Mouse (Mus musculus) adrenal gland, adult 2 months (tissue): ENCODE results near the gene Gm28041. TPM values are rescaled to one million over a fixed set of nuclear protein-coding genes. Genes with fewer than 3 reads are reported as not detected.
"Not testable (repeated sequence)": the region's sequence is repeated elsewhere in the genome, so short reads cannot be mapped to it uniquely, and the experiment has no call there.

Experiments
- DNase-seq: peaks from one replicate; pipeline ENCODE4 v3.0.0; 2021
- long read RNA-seq: library from polyadenylated mRNA; stranded (forward); transcript quantifications from one replicate; pipeline ENCODE4 v2.0.0, GENCODE M21; 2021
- polyA plus RNA-seq: library from polyadenylated mRNA; depleted of rRNA; stranded (reverse); fragments of >200 nt; gene quantifications from 2 replicates; pipeline ENCODE4 v1.2.3, GENCODE M21; 2012; rRNA removed
- total RNA-seq, 2 experiments: library from RNA; stranded (reverse); gene quantifications; 2 replicates each; pipeline ENCODE4 v1.2.3; 2021

Gene Gm28041
- total RNA-seq (1 to 10 TPM; 1.1 TPM), polyA plus RNA-seq (not detected in 2 replicates)
- long read RNA-seq, result 0 reads

DNA sequence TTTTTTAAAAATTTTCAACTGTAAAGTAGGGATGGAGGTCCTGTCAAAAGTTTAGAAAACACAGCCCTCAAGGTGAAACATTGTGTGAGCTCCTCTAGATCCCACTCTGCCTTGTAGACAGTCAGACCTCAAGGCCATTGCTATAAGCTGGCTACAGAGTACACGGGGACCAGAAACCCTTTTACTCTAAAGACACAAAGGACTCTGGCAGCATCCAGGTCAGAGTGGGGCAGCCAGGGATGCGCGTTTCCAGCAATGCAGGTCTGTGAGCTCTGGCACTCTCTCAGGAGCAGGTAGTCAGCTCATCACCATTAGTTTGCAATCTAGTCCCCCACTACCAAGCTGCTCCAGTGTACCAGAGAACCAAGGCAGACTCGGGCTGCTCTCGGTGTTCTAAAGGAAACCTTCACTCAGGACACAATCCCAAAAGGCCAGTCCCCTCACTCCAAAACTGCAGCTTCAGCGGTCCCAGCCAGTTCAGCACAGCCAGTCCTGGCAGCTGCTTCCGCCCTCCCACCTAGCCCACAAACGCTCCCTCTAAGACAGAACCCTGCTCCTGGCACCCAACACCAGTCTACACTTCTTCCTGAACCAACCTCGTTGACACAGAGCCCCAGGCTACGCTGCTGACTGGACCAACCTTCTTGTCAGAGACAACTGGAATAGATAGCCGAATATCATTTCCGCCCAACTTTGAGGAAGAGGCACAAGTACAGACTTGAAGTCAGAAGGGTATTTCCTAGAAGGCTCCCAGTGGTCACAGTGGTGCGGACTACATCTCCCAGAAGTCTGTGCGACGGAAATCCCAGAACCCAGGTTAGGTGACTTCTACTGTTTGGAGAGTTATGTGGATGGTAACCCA, at the start of gene Gm28041, which contains the start of gene Zfp456:
Gene Gm28041, minus strand, starts transcription at position 684 of the 862 bp plus-strand sequence.
Gene Zfp456, minus strand, starts transcription at position 761 of the 862 bp plus-strand sequence.
- peak; percentile 84 for DNase-seq

- DNase-seq, result not testable (repeated sequence)
Measured at GRCm38 (mm10) chr13:67422532-67422931, 47.0 kb upstream of the Gm28041 start.

GRCm38 (mm10) chr13:67421207-67421857, 45.8 kb upstream of the Gm28041 start, which contains the start of gene Zfp459:
Zfp459 (minus strand) TSS chr13:67421418.
- DNase-seq, result peak; percentile 55

DNA sequence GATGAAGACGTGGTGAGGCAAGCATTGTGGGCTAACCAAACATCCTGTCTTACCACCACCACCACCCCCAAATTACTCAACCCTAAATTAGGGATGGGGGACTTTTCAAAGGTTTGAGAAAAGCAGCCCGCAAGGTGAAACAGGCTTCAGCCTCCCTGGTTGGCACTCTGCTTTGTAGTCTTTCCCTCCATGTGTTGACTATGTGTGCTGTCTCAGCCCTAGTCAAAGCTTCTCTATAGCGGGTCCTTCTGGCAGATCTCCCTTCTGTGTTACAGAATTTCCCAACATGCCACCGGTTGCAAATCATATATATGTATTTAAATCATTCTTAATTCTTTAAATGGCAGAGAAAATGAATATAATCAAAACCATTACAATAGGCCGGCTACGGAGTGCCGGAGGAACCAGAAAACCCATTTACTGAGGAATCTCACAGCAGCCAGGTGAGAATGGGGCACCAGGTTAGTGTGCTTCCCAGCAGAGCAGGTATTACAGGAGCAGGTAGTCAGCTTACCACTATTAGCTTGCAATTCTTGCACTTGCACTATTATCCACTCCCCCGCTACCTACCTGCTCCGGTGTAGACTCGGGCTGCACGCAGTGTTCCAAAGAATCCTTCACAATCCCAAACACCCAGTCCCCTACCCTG, 45.1 kb upstream of the Gm28041 start:
- DNase-seq, result no peak

DNA sequence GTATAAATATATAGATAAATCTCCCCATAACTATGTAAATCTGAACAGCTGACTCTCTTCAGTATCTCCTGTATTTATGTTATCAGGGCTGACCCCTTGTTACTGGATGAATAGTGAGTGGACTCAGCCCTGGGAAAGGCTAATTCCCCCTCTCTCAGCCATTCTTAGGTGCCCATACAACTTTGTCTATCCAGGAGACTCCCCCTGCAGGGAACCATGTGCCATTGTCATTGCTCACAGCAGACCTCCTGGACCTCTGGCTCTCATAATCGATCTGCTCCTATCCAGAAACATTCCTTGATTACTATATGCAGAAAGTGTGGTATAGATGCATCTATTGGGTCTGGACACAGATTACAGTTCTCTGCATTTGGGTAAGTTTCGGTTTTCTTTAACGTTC, 41.3 kb upstream of the Gm28041 start:
- DNase-seq, result no peak

GRCm38 (mm10) chr13:67415759-67416158, 40.2 kb upstream of the Gm28041 start:
- DNase-seq, result no peak

DNA sequence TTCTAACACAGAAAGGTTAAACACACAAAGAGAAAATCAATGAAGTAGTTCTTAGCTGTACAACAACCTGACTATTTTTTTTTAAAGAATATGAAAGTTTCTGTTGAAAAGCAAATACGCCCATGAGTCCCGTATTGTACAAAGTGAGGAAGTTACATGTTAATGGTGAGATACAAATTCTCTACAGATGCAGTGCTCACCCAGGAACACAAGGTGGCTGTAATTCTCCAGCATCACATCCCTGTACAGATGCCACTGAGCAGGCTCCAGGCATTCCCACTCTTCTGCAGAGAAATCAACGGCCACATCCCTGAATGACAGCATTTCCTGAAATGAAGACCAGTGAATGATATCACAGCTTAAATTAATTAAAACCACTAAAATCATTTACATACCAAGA, 38.1 kb upstream of the Gm28041 start:
- peak; percentile 12 for DNase-seq

- DNase-seq, result peak; percentile 81
Measured at GRCm38 (mm10) chr13:67399183-67399903, 23.8 kb upstream of the Gm28041 start, which contains the start of gene Zfp429. Zfp429 (minus strand) TSS chr13:67399819.

GRCm38 (mm10) chr13:67376255-67376654, 722 bp upstream of the Gm28041 start:
- DNase-seq, result not testable (repeated sequence)

GRCm38 (mm10) chr13:67360131-67360744, 15.3 kb downstream of the Gm28041 start, which contains the start of the genes Gm28044 and Zfp953:
Gm28044 (minus strand) TSS chr13:67360536.
Zfp953 (minus strand) TSS chr13:67360605.
- DNase-seq, result peak; percentile 92

DNA sequence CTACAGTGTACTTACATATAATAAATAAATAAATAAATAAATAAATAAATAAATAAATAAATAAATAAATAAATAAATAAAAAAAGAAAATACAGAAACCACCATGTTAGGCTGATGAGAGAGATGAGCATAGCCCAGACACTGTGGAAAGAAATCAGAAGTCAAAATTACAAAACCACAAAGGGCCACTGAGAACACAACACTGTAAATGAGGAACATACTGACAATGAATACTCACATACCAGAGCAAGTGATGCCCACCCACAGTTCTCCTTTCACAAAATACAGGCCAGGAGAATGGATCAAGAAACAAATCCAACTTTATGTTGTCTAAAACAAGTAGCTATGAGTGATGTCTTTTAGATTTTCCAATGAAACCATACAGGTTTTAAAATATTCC, 23.7 kb downstream of the Gm28041 start:
- DNase-seq, result no peak

- no peak for DNase-seq
Measured at GRCm38 (mm10) chr13:67343422-67343821, 32.1 kb downstream of the Gm28041 start.

DNA sequence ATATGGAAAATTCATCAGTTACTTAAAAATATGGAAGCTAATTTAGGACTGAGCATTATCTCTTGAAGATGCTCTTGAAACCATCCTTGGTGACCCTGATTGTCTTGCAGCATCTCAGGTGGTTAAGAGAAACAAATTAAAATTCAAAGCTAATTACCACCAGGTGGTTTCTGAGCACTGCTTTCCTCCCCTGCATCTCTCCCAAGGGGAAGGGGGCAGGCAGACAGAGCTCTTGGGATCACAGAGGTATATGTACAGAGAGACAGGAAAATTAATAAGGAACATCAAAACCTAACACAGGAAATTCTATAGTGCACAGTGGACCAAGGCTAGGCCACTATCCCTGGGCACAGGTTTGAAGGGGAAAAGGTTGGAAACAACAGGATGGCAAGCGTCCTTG, 42.7 kb downstream of the Gm28041 start:
- no peak for DNase-seq

- DNase-seq, result peak; percentile 90
Measured at GRCm38 (mm10) chr13:67332019-67332724, 43.4 kb downstream of the Gm28041 start, which contains the start of gene Zfp595. Zfp595 (minus strand) TSS chr13:67332570.

DNA sequence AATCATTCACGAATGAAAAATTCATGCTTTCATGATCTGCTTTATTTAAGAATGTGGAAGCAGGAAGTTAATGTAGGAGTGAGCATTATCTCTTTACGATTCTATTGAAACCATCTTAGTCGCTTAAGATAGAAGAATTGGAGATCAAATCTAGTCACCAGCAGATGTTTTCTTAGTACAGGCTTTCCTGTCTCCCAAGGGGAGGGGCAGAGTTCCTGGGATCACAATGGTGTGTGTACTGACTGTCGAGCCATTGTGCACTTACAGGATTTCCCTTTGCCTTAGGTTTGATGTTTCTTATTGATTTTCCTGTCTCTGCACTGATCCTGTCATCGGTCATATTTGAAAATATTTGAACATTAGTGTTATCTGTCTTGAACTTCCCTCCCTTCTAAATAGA, 68.8 kb downstream of the Gm28041 start:
- DNase-seq, result no peak

GRCm38 (mm10) chr13:67305822-67306672, 69.5 kb downstream of the Gm28041 start, which contains the start of gene Zfp457:
Zfp457 (minus strand) TSS chr13:67306485.
- peak; percentile 89 for DNase-seq
